Mouse (Mus musculus) heart, embryonic 12.5 days (tissue): ENCODE measurements around the gene Slc12a8. TPM values are rescaled to one million over a fixed set of nuclear protein-coding genes. Genes with fewer than 3 reads are reported as not detected.

Experiments
- ATAC-seq: fragments of 200-750 bp; cut with Nextera tagmentation; 2 replicates; pipeline ENCODE4 v1.8.0; 2017; ENCODE audit warnings: moderate TSS enrichment, moderate library complexity; ENCODE audit not compliant: insufficient number of reproducible peaks, low FRiP score
- H3K27ac ChIP-seq: fragments of 300-500 bp; sonication (generic); 2 replicates; pipeline ENCODE4 v1.5.1; 2016; ENCODE audit warnings: mild to moderate bottlenecking, moderate library complexity; ENCODE audit not compliant: poor library complexity, severe bottlenecking
- H3K27me3 ChIP-seq: fragments of 300-500 bp; sonication (generic); replicated peaks from 2 replicates; pipeline ENCODE4 v1.6.1; 2016; ENCODE audit warnings: mild to moderate bottlenecking, moderate library complexity
- H3K36me3 ChIP-seq: fragments of 300-500 bp; sonication (generic); 2 replicates; pipeline ENCODE4 v1.6.1; 2016; ENCODE audit warnings: mild to moderate bottlenecking, moderate library complexity
- H3K4me1 ChIP-seq: fragments of 300-500 bp; sonication (generic); replicated peaks from 2 replicates; pipeline ENCODE4 v1.6.1; 2016; ENCODE audit warnings: mild to moderate bottlenecking
- H3K4me2 ChIP-seq: fragments of 300-500 bp; sonication (generic); 2 replicates; pipeline ENCODE4 v1.6.1; 2016; ENCODE audit warnings: mild to moderate bottlenecking, moderate library complexity
- H3K4me3 ChIP-seq: fragments of 300-500 bp; sonication (generic); 2 replicates; pipeline ENCODE4 v1.5.1; 2016; ENCODE audit warnings: mild to moderate bottlenecking
- H3K9ac ChIP-seq: fragments of 300-500 bp; sonication (generic); 2 replicates; pipeline ENCODE4 v1.6.1; 2016; ENCODE audit warnings: mild to moderate bottlenecking, moderate library complexity
- H3K9me3 ChIP-seq: fragments of 300-500 bp; sonication (generic); replicated peaks from 2 replicates; pipeline ENCODE4 v1.6.1; 2016; ENCODE audit warnings: mild to moderate bottlenecking, moderate library complexity
- WGBS: fragments of 180-500 bp; shearing (Covaris S2); methylation state at CpG from one replicate; pipeline ENCODE4 v1.1.7; 2016; 5-methylcytosine and 5-hydroxymethylcytosine counted together
- polyA plus RNA-seq: library from polyadenylated mRNA; unstranded; fragments of >200 nt; fragmentation: Nextera tagmentation; extraction: Ambion mirVana; gene quantifications from 2 replicates; pipeline ENCODE4 v1.2.1, GENCODE M21; 2016

Slc12a8 gene
- polyA plus RNA-seq, 1 experiment from 2014 or later = 1.3 TPM

GRCm38 (mm10) chr16:33684703-33685701 is 167.9 kb downstream of the Slc12a8 start:
- Histone ChIP-seq H3K27ac (peak overlapping the region; percentile 87), H3K4me2 (peak overlapping the region; percentile 76), H3K27me3 (no peaks in the 10 kb centered on the region), H3K36me3 (peaks cover 5% of the 10 kb centered on the region; the same call in 1 of the 2 replicates), H3K4me1 (peaks cover 54% of the 10 kb centered on the region), H3K9me3 (no peaks in the 10 kb centered on the region), H3K4me3 (peak overlapping the region; percentile 82), H3K9ac (peak overlapping the region; percentile 95)
- under 1% methylated on average over 46 of the region's 46 CpGs for WGBS
- peak; percentile 36; the same call in 1 of the 2 replicates for ATAC-seq

- Histone ChIP-seq H3K9ac (peak overlapping the region; percentile 95), H3K27ac (0 out of 2 replicates have a peak overlapping the region, but pooled peaks have one; percentile 87), H3K9me3 (no peaks in the 10 kb centered on the region), H3K36me3 (peaks cover 5% of the 10 kb centered on the region; the same call in 1 of the 2 replicates), H3K27me3 (no peaks in the 10 kb centered on the region), H3K4me3 (peak overlapping the region; percentile 82), H3K4me1 (peaks cover 54% of the 10 kb centered on the region), H3K4me2 (peak overlapping the region; percentile 76)
- 50% methylated on average over 1 of the region's 1 CpGs for WGBS
- ATAC-seq = no peak
Observed at GRCm38 (mm10) chr16:33686056-33686455, 168.9 kb downstream of the Slc12a8 start.

- Histone ChIP-seq H3K4me3 (peak overlapping the region; percentile 82; the same call in 1 of the 2 replicates), H3K27ac (no peak overlapping the region), H3K9me3 (no peaks in the 10 kb centered on the region), H3K27me3 (no peaks in the 10 kb centered on the region), H3K9ac (peak overlapping the region; percentile 19; the same call in 1 of the 2 replicates), H3K36me3 (peaks cover 9% of the 10 kb centered on the region; the same call in 1 of the 2 replicates), H3K4me2 (peak overlapping the region; percentile 76), H3K4me1 (peaks cover 71% of the 10 kb centered on the region)
- ATAC-seq = no peak
- WGBS = 54% methylated on average over 3 of the region's 3 CpGs
Observed at GRCm38 (mm10) chr16:33687724-33688123, 170.6 kb downstream of the Slc12a8 start.

GRCm38 (mm10) chr16:33690975-33691747 is 174.0 kb downstream of the Slc12a8 start:
- no peak for ATAC-seq
- Histone ChIP-seq H3K4me3 (no peak overlapping the region), H3K9ac (no peak overlapping the region), H3K36me3 (peaks cover 18% of the 10 kb centered on the region), H3K4me2 (peak overlapping the region; percentile 16; the same call in 1 of the 2 replicates), H3K27ac (no peak overlapping the region), H3K9me3 (no peaks in the 10 kb centered on the region), H3K27me3 (no peaks in the 10 kb centered on the region), H3K4me1 (peaks cover 86% of the 10 kb centered on the region)
- WGBS = 74% methylated on average over 6 of the region's 6 CpGs

- Histone ChIP-seq H3K36me3 (peaks cover 13% of the 10 kb centered on the region), H3K27me3 (no peaks in the 10 kb centered on the region), H3K9ac (no peak overlapping the region), H3K4me2 (no peak overlapping the region), H3K27ac (no peak overlapping the region), H3K9me3 (no peaks in the 10 kb centered on the region), H3K4me3 (no peak overlapping the region), H3K4me1 (peaks cover 86% of the 10 kb centered on the region)
- whole genome bisulfite sequencing = 78% methylated on average over 1 of the region's 1 CpGs
- no peak for ATAC-seq
Observed at GRCm38 (mm10) chr16:33693553-33693952, 176.4 kb downstream of the Slc12a8 start.

GRCm38 (mm10) chr16:33696811-33697575 is 179.9 kb downstream of the Slc12a8 start:
- H3K4me2 ChIP-seq = no peak overlapping the region
- ATAC-seq = peak; percentile 67

GRCm38 (mm10) chr16:33697576-33698276 is 180.6 kb downstream of the Slc12a8 start:
- no peak for ATAC-seq
- H3K4me3 ChIP-seq = no peak overlapping the region
- no peak overlapping the region for H3K4me2 ChIP-seq
- peaks cover 48% of the 10 kb centered on the region for H3K4me1 ChIP-seq
- no peaks in the 10 kb centered on the region for H3K9me3 ChIP-seq
- WGBS = 57% methylated on average over 9 of the region's 9 CpGs
- H3K36me3 ChIP-seq = peaks cover 16% of the 10 kb centered on the region
- H3K27ac ChIP-seq = peak overlapping the region; percentile 49; the same call in 1 of the 2 replicates
- H3K27me3 ChIP-seq = no peaks in the 10 kb centered on the region
- H3K9ac ChIP-seq = no peak overlapping the region

More at GRCm38 (mm10) chr16:33696811-33697575, 179.9 kb downstream of the Slc12a8 start:
- peaks cover 55% of the 10 kb centered on the region for H3K4me1 ChIP-seq
- no peak overlapping the region for H3K4me3 ChIP-seq
- 67% methylated on average over 13 of the region's 13 CpGs for WGBS
- H3K27me3 ChIP-seq = no peaks in the 10 kb centered on the region
- no peaks in the 10 kb centered on the region for H3K9me3 ChIP-seq
- peak overlapping the region; percentile 37 for H3K27ac ChIP-seq
- peaks cover 19% of the 10 kb centered on the region for H3K36me3 ChIP-seq
- H3K9ac ChIP-seq = 0 out of 2 replicates have a peak overlapping the region, but pooled peaks have one; percentile 18

DNA sequence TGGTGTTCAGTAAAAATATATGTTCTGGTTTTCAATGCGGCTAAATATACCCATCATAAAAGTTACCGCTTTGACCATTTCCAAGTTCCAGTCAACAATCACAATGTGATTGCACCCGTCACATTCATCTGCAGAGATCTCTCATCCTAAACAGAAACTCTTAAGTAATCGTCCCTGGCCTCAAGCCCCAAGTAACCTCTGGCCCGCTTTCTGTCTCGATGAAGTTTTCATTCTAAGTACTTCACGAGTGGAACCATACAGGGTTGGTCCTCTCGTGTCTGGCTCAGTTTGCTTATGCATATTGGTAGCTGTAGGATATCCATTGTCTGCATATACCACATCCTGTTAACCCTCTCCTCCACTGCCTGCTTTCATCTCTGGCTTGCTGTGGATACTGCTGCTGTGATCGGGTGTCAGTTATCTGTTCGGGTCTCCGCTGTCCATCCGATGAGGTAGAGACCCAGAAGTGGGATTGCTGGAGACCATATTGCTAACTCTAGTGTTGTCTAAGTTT is 181.2 kb downstream of the Slc12a8 start:
- ATAC-seq = no peak
- 61% methylated on average over 12 of the region's 12 CpGs for WGBS
- H3K27me3 ChIP-seq = no peaks in the 10 kb centered on the region
- H3K4me2 ChIP-seq = no peak overlapping the region
- no peak overlapping the region for H3K4me3 ChIP-seq
- no peak overlapping the region for H3K9ac ChIP-seq
- H3K36me3 ChIP-seq = peaks cover 15% of the 10 kb centered on the region
- no peaks in the 10 kb centered on the region for H3K9me3 ChIP-seq
- H3K27ac ChIP-seq = 0 out of 2 replicates have a peak overlapping the region, but pooled peaks have one; percentile 1
- H3K4me1 ChIP-seq = peaks cover 48% of the 10 kb centered on the region

DNA sequence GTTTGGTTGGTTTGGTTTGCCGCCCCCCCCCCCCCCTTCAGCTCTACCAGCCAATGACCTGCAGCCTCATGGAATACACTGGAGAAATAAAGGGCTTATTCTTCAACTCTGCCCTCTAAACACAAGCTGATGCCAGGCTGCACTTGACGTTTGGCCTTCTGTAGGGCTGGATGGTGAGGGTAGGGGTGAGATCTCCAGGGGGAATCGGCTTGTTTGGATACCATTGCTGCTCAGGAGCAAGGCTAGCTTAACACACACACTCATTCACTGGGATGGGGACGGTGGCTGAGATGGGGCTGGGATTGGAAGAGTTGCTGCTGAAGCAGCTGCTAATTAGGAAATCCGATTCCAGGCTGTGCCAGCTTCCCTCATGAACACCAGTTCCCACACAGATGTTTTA is 183.5 kb downstream of the Slc12a8 start:
- 68% methylated on average over 5 of the region's 5 CpGs for WGBS
- ATAC-seq = no peak
- Histone ChIP-seq H3K27ac (no peak overlapping the region), H3K4me3 (no peak overlapping the region), H3K4me1 (peaks cover 58% of the 10 kb centered on the region), H3K4me2 (no peak overlapping the region), H3K9ac (no peak overlapping the region), H3K9me3 (no peaks in the 10 kb centered on the region), H3K36me3 (0 out of 2 replicates have a peak, but pooled peaks cover 7% of the 10 kb centered on the region), H3K27me3 (no peaks in the 10 kb centered on the region)
